Mouse (Mus musculus) kidney, adult 2 months (tissue): ENCODE measurements around the gene Tgfb1. TPM values are rescaled to one million over a fixed set of nuclear protein-coding genes. Genes with fewer than 3 reads are reported as not detected.

ENCODE experiments used
- DNase-seq: peaks from one replicate; pipeline ENCODE4 v3.0.0; 2021
- H3K27ac ChIP-seq: fragments of 200-500 bp; 2 replicates; pipeline ENCODE4 v1.5.1; 2012; ENCODE audit warnings: low read depth, low read length, control low read depth, inconsistent platforms; ENCODE audit not compliant: insufficient read depth
- H3K27me3 ChIP-seq: fragments of 200-500 bp; replicated peaks from 2 replicates; pipeline ENCODE4 v1.6.1; 2012; ENCODE audit warnings: mild to moderate bottlenecking, moderate library complexity, low read length, inconsistent platforms; ENCODE audit not compliant: control insufficient read depth, insufficient read depth
- H3K36me3 ChIP-seq: fragments of 200-500 bp; 2 replicates; pipeline ENCODE4 v1.6.1; 2012; ENCODE audit warnings: mild to moderate bottlenecking, moderate library complexity, low read length, inconsistent platforms; ENCODE audit not compliant: control insufficient read depth, insufficient read depth
- H3K4me1 ChIP-seq: fragments of 200-500 bp; 2 replicates; pipeline ENCODE4 v1.6.1; 2011; ENCODE audit warnings: low read length; ENCODE audit not compliant: control insufficient read depth, insufficient read depth
- H3K4me3 ChIP-seq: fragments of 200-500 bp; 2 replicates; pipeline ENCODE4 v1.5.1; 2011; ENCODE audit warnings: mild to moderate bottlenecking, low read depth, low read length, control low read depth; ENCODE audit not compliant: insufficient read depth
- CTCF ChIP-seq: fragments of 200-500 bp; conservative IDR thresholded peaks from 2 replicates; pipeline ENCODE4 v1.5.1; 2011; ENCODE audit warnings: low read depth, mild to moderate bottlenecking, control low read depth, low read length, moderate library complexity, mixed read lengths; ENCODE audit not compliant: insufficient read depth, insufficient read length
- POLR2A ChIP-seq: fragments of 200-500 bp; IDR thresholded peaks from one replicate; pipeline ENCODE4 v1.6.1; 2011; ENCODE audit warnings: low read depth, low read length, control low read depth
- WGBS: fragments of 180-500 bp; shearing (Covaris S2); methylation state at CpG from one replicate; pipeline ENCODE4 v1.1.7; 2018; 5-methylcytosine and 5-hydroxymethylcytosine counted together
- polyA plus RNA-seq: library from polyadenylated mRNA; depleted of rRNA; stranded (reverse); fragments of >200 nt; gene quantifications from 2 replicates; pipeline ENCODE4 v1.2.3, GENCODE M21; 2012

The Tgfb1 gene
- polyA plus RNA-seq, 1 experiment, result 24.5 TPM

DNA sequence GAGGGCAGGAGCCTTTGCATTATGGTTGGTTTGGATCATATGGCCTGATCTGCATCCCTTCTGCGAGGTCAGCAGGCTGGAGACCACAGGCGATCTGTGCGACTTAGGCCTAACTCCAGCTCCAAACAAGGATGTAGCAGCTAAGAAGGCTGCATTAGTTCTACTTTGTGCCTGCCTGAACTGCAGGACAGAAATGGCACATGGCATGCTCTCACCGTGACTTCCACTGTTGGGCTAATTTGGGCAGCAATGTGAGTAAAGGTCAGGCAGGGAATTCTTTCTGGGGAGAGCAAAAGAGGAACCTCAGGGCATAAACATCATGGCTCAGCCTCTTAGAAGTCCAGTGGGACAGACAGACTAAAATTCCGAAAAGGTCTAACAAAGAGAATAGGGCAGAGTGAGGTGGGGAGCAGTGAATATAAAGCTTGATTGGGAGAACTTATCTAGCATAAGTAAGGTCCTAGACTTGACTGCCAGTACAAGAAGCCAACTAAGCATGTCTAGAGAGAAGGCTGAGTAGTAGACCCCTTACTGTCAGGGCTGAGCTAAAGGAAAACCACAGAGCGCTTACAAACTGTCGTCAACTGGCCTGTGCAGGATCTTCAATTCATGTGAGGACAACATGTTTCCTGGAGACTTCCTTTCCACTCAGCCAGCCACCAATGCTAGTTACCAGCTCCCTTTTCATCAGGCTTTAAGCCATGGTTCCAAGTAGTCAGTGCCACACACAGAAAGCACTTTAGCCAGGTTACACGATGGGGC is 44.7 kb downstream of the Tgfb1 start:
- Histone ChIP-seq H3K27me3 (no peaks in the 10 kb centered on the region), H3K4me1 (no peaks in the 10 kb centered on the region), H3K27ac (no peak overlapping the region), H3K36me3 (peaks cover 15% of the 10 kb centered on the region), H3K4me3 (no peak overlapping the region)
- TF ChIP-seq POLR2A, result no peak
- TF ChIP-seq CTCF, result no peak
- WGBS, result 78% methylated on average over 8 of the region's 8 CpGs
- DNase-seq, result no peak

DNA sequence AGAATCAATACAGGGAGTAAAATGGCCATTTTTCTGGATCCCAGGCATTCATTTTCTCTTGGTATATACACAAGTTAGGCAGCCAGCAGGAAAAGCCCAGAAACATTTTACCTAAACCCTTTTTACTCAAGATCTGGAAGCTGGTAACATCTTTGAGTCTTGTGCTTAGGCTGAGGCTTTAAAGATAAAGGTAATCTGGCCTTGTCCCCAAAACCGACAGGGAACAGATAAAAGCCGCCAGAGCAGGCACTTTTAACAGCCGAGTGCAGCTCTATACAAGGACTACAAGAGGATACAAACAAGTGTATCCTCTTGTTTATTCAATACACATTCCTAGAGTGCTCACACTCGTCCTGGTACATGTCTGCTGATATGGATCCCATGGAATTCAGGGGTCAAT is 48.2 kb downstream of the Tgfb1 start:
- H3K4me3 ChIP-seq, result no peak overlapping the region
- 78% methylated on average over 4 of the region's 4 CpGs for WGBS

DNA sequence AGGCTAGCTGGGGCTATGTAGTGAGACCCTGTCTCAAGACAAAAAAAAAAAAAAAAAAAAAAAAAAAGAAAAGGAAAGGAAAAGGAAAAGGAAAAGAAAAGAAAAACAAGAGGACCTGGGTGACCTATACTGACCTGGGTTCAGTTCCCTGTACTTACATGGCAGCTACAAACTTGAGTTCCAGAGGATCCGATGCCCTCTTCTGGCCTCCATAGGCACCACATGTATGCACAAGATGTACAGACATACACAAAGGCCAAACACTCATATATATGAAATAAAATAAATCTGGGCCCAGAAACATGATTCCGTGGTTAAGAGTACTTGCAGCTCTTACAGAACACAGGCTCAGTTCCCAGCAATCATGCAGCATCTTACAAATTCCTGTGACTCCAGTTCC is 50.1 kb downstream of the Tgfb1 start:
- Histone ChIP-seq H3K27ac (no peak overlapping the region), H3K36me3 (peaks cover 26% of the 10 kb centered on the region), H3K4me3 (no peak overlapping the region), H3K4me1 (no peaks in the 10 kb centered on the region), H3K27me3 (no peaks in the 10 kb centered on the region)
- no peak for DNase-seq
- TF ChIP-seq CTCF, result 0 out of 2 replicates have a peak, but pooled peaks have one; percentile 18
- no peak for TF ChIP-seq POLR2A
- WGBS, result 91% methylated on average over 2 of the region's 2 CpGs

More for the DNA sequence above, 48.2 kb downstream of the Tgfb1 start:
- TF ChIP-seq POLR2A (no peak), CTCF (no peak)
- peaks cover 24% of the 10 kb centered on the region for H3K36me3 ChIP-seq
- no peaks in the 10 kb centered on the region for H3K27me3 ChIP-seq
- no peak overlapping the region for H3K27ac ChIP-seq
- DNase-seq, result no peak
- H3K4me1 ChIP-seq, result no peaks in the 10 kb centered on the region

DNA sequence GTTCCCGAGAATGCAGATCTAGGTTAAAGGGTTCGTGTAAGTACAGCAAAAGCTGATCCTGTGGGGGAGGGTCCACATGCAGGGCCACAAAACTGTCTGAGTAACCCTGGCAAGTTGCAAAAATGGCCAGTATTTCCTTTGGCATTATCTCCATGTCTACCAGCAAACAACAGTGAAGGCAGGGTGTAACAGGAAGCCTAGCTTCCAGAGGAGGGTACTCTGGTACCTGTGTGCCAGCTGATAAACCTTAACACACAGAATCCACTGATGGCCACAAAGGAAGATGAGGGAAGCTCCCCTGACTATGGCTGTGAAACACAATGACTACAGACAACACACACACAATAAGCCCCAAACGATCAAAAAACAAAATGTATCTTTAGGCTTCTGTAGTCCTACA is 51.5 kb downstream of the Tgfb1 start:
- Histone ChIP-seq H3K36me3 (peaks cover 24% of the 10 kb centered on the region), H3K27ac (no peak overlapping the region), H3K4me3 (no peak overlapping the region), H3K27me3 (no peaks in the 10 kb centered on the region), H3K4me1 (no peaks in the 10 kb centered on the region)
- no peak for TF ChIP-seq POLR2A
- no peak for TF ChIP-seq CTCF
- no peak for DNase-seq
- 85% methylated on average over 3 of the region's 3 CpGs for WGBS

DNA sequence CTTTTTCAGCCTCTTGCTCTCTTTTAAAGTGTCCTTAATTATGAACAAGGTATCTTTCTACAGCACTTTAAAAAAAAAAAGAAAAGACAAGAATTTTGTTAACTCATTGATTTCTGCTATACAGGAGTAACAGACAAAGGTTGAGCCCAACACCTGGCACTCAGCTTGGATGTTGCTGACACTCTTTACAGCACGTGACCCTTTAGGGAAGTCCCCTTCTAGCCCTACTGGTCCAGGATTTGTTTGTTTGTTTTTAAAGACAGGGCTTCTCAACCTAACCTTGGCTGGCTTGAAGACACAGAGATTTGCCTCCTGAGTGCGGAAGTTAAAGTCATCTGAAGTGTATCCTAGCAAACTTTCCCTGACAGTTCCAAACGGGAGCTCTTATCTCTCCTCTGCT is 60.0 kb downstream of the Tgfb1 start:
- H3K4me3 ChIP-seq, result no peak overlapping the region
- H3K27me3 ChIP-seq, result no peaks in the 10 kb centered on the region
- no peak for DNase-seq
- H3K4me1 ChIP-seq, result peaks cover under 1% of the 10 kb centered on the region; the same call in 1 of the 2 replicates
- no peak overlapping the region for H3K27ac ChIP-seq
- 62% methylated on average over 3 of the region's 3 CpGs for WGBS
- TF ChIP-seq CTCF (no peak), POLR2A (no peak)
- H3K36me3 ChIP-seq, result peaks cover 14% of the 10 kb centered on the region

DNA sequence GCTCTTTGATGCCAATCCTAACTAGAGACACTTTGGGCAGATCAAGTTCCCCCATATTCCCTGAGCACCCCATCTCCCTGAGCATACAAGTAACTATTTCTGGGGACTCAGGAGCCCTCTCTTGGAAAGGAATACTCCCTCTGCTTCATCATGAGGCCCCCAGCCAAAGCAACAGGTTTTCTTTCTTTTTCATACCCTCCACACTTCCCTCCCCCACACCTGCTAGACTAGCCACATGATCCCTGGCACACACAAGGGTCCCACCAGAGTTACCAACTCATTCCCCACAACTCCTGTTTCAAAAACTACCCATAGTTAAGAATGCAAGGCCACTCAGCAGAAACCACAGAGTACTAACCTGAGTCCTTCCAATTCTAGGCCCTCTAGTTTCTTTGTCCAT is 66.3 kb downstream of the Tgfb1 start:
- no peaks in the 10 kb centered on the region for H3K27me3 ChIP-seq
- peaks cover 5% of the 10 kb centered on the region; the same call in 1 of the 2 replicates for H3K36me3 ChIP-seq
- H3K27ac ChIP-seq, result peak overlapping the region; percentile 93; the same call in 1 of the 2 replicates
- TF ChIP-seq CTCF (no peak), POLR2A (no peak)
- no peak for DNase-seq
- peaks cover 17% of the 10 kb centered on the region for H3K4me1 ChIP-seq
- H3K4me3 ChIP-seq, result peak overlapping the region; percentile 83; the same call in 1 of the 2 replicates

DNA sequence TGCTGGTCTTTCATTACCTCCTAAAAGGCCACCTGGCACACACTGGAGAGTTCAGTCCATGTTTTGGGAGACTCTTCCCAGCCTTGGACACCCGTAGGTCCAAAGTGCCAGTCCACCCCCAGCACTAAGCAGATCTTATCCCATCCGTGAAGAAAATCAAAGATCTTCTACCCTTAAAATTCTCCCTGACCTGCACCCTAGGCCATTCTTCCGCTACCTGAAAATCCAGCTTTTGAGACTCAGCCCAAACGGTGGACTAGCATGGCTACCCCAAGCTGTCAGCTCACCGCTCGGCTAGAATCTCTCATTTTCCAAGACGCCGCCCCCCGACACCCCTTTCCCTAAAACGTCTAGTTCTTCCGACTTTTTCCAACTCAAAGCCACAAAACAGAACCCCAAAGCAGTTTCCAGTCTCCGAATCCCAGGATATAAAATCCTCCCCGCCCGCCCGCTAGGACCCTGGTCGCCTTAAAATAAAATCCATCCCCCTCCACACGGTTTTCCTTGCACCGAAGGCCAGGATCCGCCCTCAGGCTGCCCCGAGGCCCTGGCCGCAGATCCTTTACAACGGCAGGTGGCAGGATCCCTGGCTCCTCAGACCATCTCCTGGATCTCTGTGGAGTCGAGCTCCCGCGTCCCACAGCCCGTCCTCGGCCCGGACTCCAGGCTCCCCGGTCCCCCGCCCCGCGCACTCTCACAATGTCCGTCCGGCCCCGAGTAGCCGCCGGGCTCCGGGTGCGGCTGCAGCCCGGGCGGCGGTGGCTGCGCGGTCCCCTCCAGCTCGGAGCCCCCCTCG is 67.0 kb downstream of the Tgfb1 start:
- Histone ChIP-seq H3K27ac (peak overlapping the region; percentile 93), H3K27me3 (no peaks in the 10 kb centered on the region), H3K4me1 (peaks cover 17% of the 10 kb centered on the region), H3K36me3 (peaks cover 5% of the 10 kb centered on the region; the same call in 1 of the 2 replicates), H3K4me3 (peak overlapping the region; percentile 83)
- DNase-seq, result peak; percentile 33
- WGBS, result under 1% methylated on average over 46 of the region's 46 CpGs
- TF ChIP-seq POLR2A (no peak), CTCF (no peak)
